Mouse (Mus musculus): ENCODE data around the gene Commd6. TPM values are rescaled to one million over a fixed set of nuclear protein-coding genes. Genes with fewer than 3 reads are reported as not detected.
"Not testable (repeated sequence)": the region's sequence is repeated elsewhere in the genome, so short reads cannot be mapped to it uniquely, and the experiment has no call there.

Gene Commd6
- polyA plus RNA-seq, 1 experiment from 2014 or later = 103 TPM

GRCm38 (mm10) chr14:101597096-101597715 is 43.3 kb downstream of the Commd6 start:
- H3K4me2 ChIP-seq (ENCODE audit: low read depth, low read length) = no peak overlapping the region
- no peak for ATAC-seq (ENCODE audit: insufficient read depth, low FRiP score)
- WGBS = 86% methylated on average over 12 of the region's 14 CpGs
- no peak overlapping the region for H3K4me3 ChIP-seq (replicated peaks; ENCODE audit: low read length)
- no peaks in the 10 kb centered on the region for H3K36me3 ChIP-seq (ENCODE audit: control insufficient read depth, insufficient read depth, low read length)
- no peaks in the 10 kb centered on the region for H3K27me3 ChIP-seq (ENCODE audit: control insufficient read depth, insufficient read depth, low read length)
- no peaks in the 10 kb centered on the region for H3K9me3 ChIP-seq (replicated peaks; ENCODE audit: control insufficient read depth, low read length)
- no peaks in the 10 kb centered on the region for H3K4me1 ChIP-seq (ENCODE audit: control insufficient read depth, insufficient read depth, low read length)
- no peak overlapping the region for H3K27ac ChIP-seq (ENCODE audit: low read length)
- H3K9ac ChIP-seq (ENCODE audit: low read length) = no peak overlapping the region

- Histone ChIP-seq H3K4me3 (replicated peaks; ENCODE audit: low read length) (no peak overlapping the region), H3K9me3 (replicated peaks; ENCODE audit: control insufficient read depth, low read length) (no peaks in the 10 kb centered on the region), H3K36me3 (ENCODE audit: control insufficient read depth, insufficient read depth, low read length) (no peaks in the 10 kb centered on the region), H3K9ac (ENCODE audit: low read length) (no peak overlapping the region), H3K4me2 (ENCODE audit: low read depth, low read length) (no peak overlapping the region), H3K27ac (ENCODE audit: low read length) (no peak overlapping the region), H3K4me1 (ENCODE audit: control insufficient read depth, insufficient read depth, low read length) (no peaks in the 10 kb centered on the region), H3K27me3 (ENCODE audit: control insufficient read depth, insufficient read depth, low read length) (no peaks in the 10 kb centered on the region)
- no peak for ATAC-seq (ENCODE audit: insufficient read depth, low FRiP score)
- 92% methylated on average over 9 of the region's 9 CpGs for WGBS
Observed at GRCm38 (mm10) chr14:101596691-101597090, 43.8 kb downstream of the Commd6 start.

- H3K9me3 ChIP-seq (replicated peaks; ENCODE audit: control insufficient read depth, low read length) = no peaks in the 10 kb centered on the region
- no peaks in the 10 kb centered on the region for H3K27me3 ChIP-seq (ENCODE audit: control insufficient read depth, insufficient read depth, low read length)
- no peaks in the 10 kb centered on the region for H3K4me1 ChIP-seq (ENCODE audit: control insufficient read depth, insufficient read depth, low read length)
- H3K4me2 ChIP-seq (ENCODE audit: low read depth, low read length) = no peak overlapping the region
- ATAC-seq (ENCODE audit: insufficient read depth, low FRiP score) = no peak
- WGBS = 87% methylated on average over 13 of the region's 13 CpGs
- no peak overlapping the region for H3K4me3 ChIP-seq (replicated peaks; ENCODE audit: low read length)
- no peaks in the 10 kb centered on the region for H3K36me3 ChIP-seq (ENCODE audit: control insufficient read depth, insufficient read depth, low read length)
- H3K9ac ChIP-seq (ENCODE audit: low read length) = no peak overlapping the region
- H3K27ac ChIP-seq (ENCODE audit: low read length) = no peak overlapping the region
Observed at GRCm38 (mm10) chr14:101595301-101596080, 45.0 kb downstream of the Commd6 start.

- no peak overlapping the region for H3K4me2 ChIP-seq (ENCODE audit: low read depth, low read length)
- no peak overlapping the region for H3K27ac ChIP-seq (ENCODE audit: low read length)
- no peaks in the 10 kb centered on the region for H3K9me3 ChIP-seq (replicated peaks; ENCODE audit: control insufficient read depth, low read length)
- no peak overlapping the region for H3K9ac ChIP-seq (ENCODE audit: low read length)
- H3K4me1 ChIP-seq (ENCODE audit: control insufficient read depth, insufficient read depth, low read length) = no peaks in the 10 kb centered on the region
- H3K27me3 ChIP-seq (ENCODE audit: control insufficient read depth, insufficient read depth, low read length) = no peaks in the 10 kb centered on the region
- no peak overlapping the region for H3K4me3 ChIP-seq (replicated peaks; ENCODE audit: low read length)
- no peaks in the 10 kb centered on the region for H3K36me3 ChIP-seq (ENCODE audit: control insufficient read depth, insufficient read depth, low read length)
- 68% methylated on average over 5 of the region's 5 CpGs for WGBS
- peak; percentile 33; the same call in 1 of the 2 replicates for ATAC-seq (ENCODE audit: insufficient read depth, low FRiP score)
Observed at GRCm38 (mm10) chr14:101594001-101594400, 46.5 kb downstream of the Commd6 start.

GRCm38 (mm10) chr14:101593340-101593739 is 47.1 kb downstream of the Commd6 start:
- no peaks in the 10 kb centered on the region for H3K4me1 ChIP-seq (ENCODE audit: control insufficient read depth, insufficient read depth, low read length)
- no peak overlapping the region for H3K27ac ChIP-seq (ENCODE audit: low read length)
- no peaks in the 10 kb centered on the region for H3K27me3 ChIP-seq (ENCODE audit: control insufficient read depth, insufficient read depth, low read length)
- no peaks in the 10 kb centered on the region for H3K9me3 ChIP-seq (replicated peaks; ENCODE audit: control insufficient read depth, low read length)
- no peak overlapping the region for H3K4me2 ChIP-seq (ENCODE audit: low read depth, low read length)
- H3K4me3 ChIP-seq (replicated peaks; ENCODE audit: low read length) = no peak overlapping the region
- H3K9ac ChIP-seq (ENCODE audit: low read length) = no peak overlapping the region
- 83% methylated on average over 7 of the region's 7 CpGs for WGBS
- ATAC-seq (ENCODE audit: insufficient read depth, low FRiP score) = no peak
- H3K36me3 ChIP-seq (ENCODE audit: control insufficient read depth, insufficient read depth, low read length) = no peaks in the 10 kb centered on the region

- ATAC-seq (ENCODE audit: insufficient read depth, low FRiP score) = no peak
- 80% methylated on average over 5 of the region's 5 CpGs for WGBS
- no peaks in the 10 kb centered on the region for H3K36me3 ChIP-seq (ENCODE audit: control insufficient read depth, insufficient read depth, low read length)
- no peak overlapping the region for H3K4me3 ChIP-seq (replicated peaks; ENCODE audit: low read length)
- no peak overlapping the region for H3K9ac ChIP-seq (ENCODE audit: low read length)
- no peaks in the 10 kb centered on the region for H3K9me3 ChIP-seq (replicated peaks; ENCODE audit: control insufficient read depth, low read length)
- H3K27me3 ChIP-seq (ENCODE audit: control insufficient read depth, insufficient read depth, low read length) = no peaks in the 10 kb centered on the region
- H3K27ac ChIP-seq (ENCODE audit: low read length) = no peak overlapping the region
- no peaks in the 10 kb centered on the region for H3K4me1 ChIP-seq (ENCODE audit: control insufficient read depth, insufficient read depth, low read length)
- H3K4me2 ChIP-seq (ENCODE audit: low read depth, low read length) = no peak overlapping the region
Observed at GRCm38 (mm10) chr14:101591101-101591500, 49.4 kb downstream of the Commd6 start.

GRCm38 (mm10) chr14:101588209-101588991 is 52.1 kb downstream of the Commd6 start:
- not testable (repeated sequence) for ATAC-seq (ENCODE audit: insufficient read depth, low FRiP score); H3K4me2 ChIP-seq (ENCODE audit: low read depth, low read length); H3K36me3 ChIP-seq (ENCODE audit: control insufficient read depth, insufficient read depth, low read length); H3K27ac ChIP-seq (ENCODE audit: low read length); H3K9ac ChIP-seq (ENCODE audit: low read length); H3K9me3 ChIP-seq (replicated peaks; ENCODE audit: control insufficient read depth, low read length); H3K27me3 ChIP-seq (ENCODE audit: control insufficient read depth, insufficient read depth, low read length); H3K4me1 ChIP-seq (ENCODE audit: control insufficient read depth, insufficient read depth, low read length); H3K4me3 ChIP-seq (replicated peaks; ENCODE audit: low read length)
- WGBS = 66% methylated on average over 2 of the region's 4 CpGs

- not testable (repeated sequence) for H3K27me3 ChIP-seq (ENCODE audit: control insufficient read depth, insufficient read depth, low read length); H3K9ac ChIP-seq (ENCODE audit: low read length); H3K4me1 ChIP-seq (ENCODE audit: control insufficient read depth, insufficient read depth, low read length); ATAC-seq (ENCODE audit: insufficient read depth, low FRiP score); H3K36me3 ChIP-seq (ENCODE audit: control insufficient read depth, insufficient read depth, low read length); H3K9me3 ChIP-seq (replicated peaks; ENCODE audit: control insufficient read depth, low read length); H3K27ac ChIP-seq (ENCODE audit: low read length); H3K4me2 ChIP-seq (ENCODE audit: low read depth, low read length); H3K4me3 ChIP-seq (replicated peaks; ENCODE audit: low read length)
- WGBS = 56% methylated on average over 4 of the region's 6 CpGs
Observed at GRCm38 (mm10) chr14:101587366-101588040, 53.0 kb downstream of the Commd6 start.

Data from stomach, embryonic 16.5 days (tissue).